Mouse (Mus musculus): ENCODE results near the gene Gm10715.
"Not testable (repeated sequence)": the region's sequence is repeated elsewhere in the genome, so short reads cannot be mapped to it uniquely, and the experiment has no call there.

Gm10715 gene

GRCm38 (mm10) chr9:3036577-3036976 lies at the start of gene Gm10715:
TSS of gene Gm10715 (plus strand) at chr9:3036877.
- DNase-seq (ENCODE audit: inconsistent ontology term), result not testable (repeated sequence)

GRCm38 (mm10) chr9:3000445-3000972 lies 36.2 kb upstream of the Gm10715 start, which contains the start of gene Gm10722:
TSS of gene Gm10722 (plus strand) at chr9:3000922.
- peak; percentile 78 for DNase-seq (ENCODE audit: inconsistent ontology term)

- DNase-seq (ENCODE audit: inconsistent ontology term), result not testable (repeated sequence)
Measured at GRCm38 (mm10) chr9:3001006-3001405, 35.7 kb upstream of the Gm10715 start.

GRCm38 (mm10) chr9:3001948-3002659 lies 34.6 kb upstream of the Gm10715 start:
- DNase-seq (ENCODE audit: inconsistent ontology term), result peak; percentile 74

- DNase-seq (ENCODE audit: inconsistent ontology term), result not testable (repeated sequence)
Measured at GRCm38 (mm10) chr9:3002794-3003396, 33.8 kb upstream of the Gm10715 start, which contains the start of gene Gm11168. TSS of gene Gm11168 (plus strand) at chr9:3003346.

- not testable (repeated sequence) for DNase-seq (ENCODE audit: inconsistent ontology term)
Measured at GRCm38 (mm10) chr9:3006179-3006578, 30.5 kb upstream of the Gm10715 start.

- not testable (repeated sequence) for DNase-seq (ENCODE audit: inconsistent ontology term)
Measured at GRCm38 (mm10) chr9:3006636-3007035, 30.0 kb upstream of the Gm10715 start.

- DNase-seq (ENCODE audit: inconsistent ontology term), result peak; percentile 43
Measured at GRCm38 (mm10) chr9:3007272-3007671, 29.4 kb upstream of the Gm10715 start.

- not testable (repeated sequence) for DNase-seq (ENCODE audit: inconsistent ontology term)
Measured at GRCm38 (mm10) chr9:3009331-3009730, 27.3 kb upstream of the Gm10715 start.

GRCm38 (mm10) chr9:3012054-3012621 lies 24.5 kb upstream of the Gm10715 start:
- DNase-seq (ENCODE audit: inconsistent ontology term), result not testable (repeated sequence)

- not testable (repeated sequence) for DNase-seq (ENCODE audit: inconsistent ontology term)
Measured at GRCm38 (mm10) chr9:3012733-3013279, 23.9 kb upstream of the Gm10715 start, which contains the start of gene Gm10721. TSS of gene Gm10721 (plus strand) at chr9:3013140.

GRCm38 (mm10) chr9:3015354-3015753 lies 21.3 kb upstream of the Gm10715 start, which contains the start of gene Gm10720:
TSS of gene Gm10720 (plus strand) at chr9:3015654.
- DNase-seq (ENCODE audit: inconsistent ontology term), result not testable (repeated sequence)

- not testable (repeated sequence) for DNase-seq (ENCODE audit: inconsistent ontology term)
Measured at GRCm38 (mm10) chr9:3015896-3016295, 20.8 kb upstream of the Gm10715 start.

GRCm38 (mm10) chr9:3017108-3017507 lies 19.6 kb upstream of the Gm10715 start, which contains the start of gene Gm10719:
TSS of gene Gm10719 (plus strand) at chr9:3017408.
- not testable (repeated sequence) for DNase-seq (ENCODE audit: inconsistent ontology term)

GRCm38 (mm10) chr9:3018944-3019343 lies 17.7 kb upstream of the Gm10715 start:
- not testable (repeated sequence) for DNase-seq (ENCODE audit: inconsistent ontology term)

GRCm38 (mm10) chr9:3019835-3020727 lies 16.6 kb upstream of the Gm10715 start:
- not testable (repeated sequence) for DNase-seq (ENCODE audit: inconsistent ontology term)

- DNase-seq (ENCODE audit: inconsistent ontology term), result peak; percentile 55
Measured at GRCm38 (mm10) chr9:3022316-3023008, 14.2 kb upstream of the Gm10715 start.

- not testable (repeated sequence) for DNase-seq (ENCODE audit: inconsistent ontology term)
Measured at GRCm38 (mm10) chr9:3023312-3023984, 13.2 kb upstream of the Gm10715 start, which contains the start of gene Gm10718. TSS of gene Gm10718 (plus strand) at chr9:3023547.

GRCm38 (mm10) chr9:3023985-3024648 lies 12.6 kb upstream of the Gm10715 start:
- not testable (repeated sequence) for DNase-seq (ENCODE audit: inconsistent ontology term)

All from Muller cell, postnatal 12 days (primary cell).